Mouse (Mus musculus): Measurements from ENCODE around the gene Rai1. TPM values are rescaled to one million over a fixed set of nuclear protein-coding genes. Genes with fewer than 3 reads are reported as not detected.

Gene Rai1
- polyA plus RNA-seq, 1 experiment from 2014 or later = 3.7 TPM

DNA sequence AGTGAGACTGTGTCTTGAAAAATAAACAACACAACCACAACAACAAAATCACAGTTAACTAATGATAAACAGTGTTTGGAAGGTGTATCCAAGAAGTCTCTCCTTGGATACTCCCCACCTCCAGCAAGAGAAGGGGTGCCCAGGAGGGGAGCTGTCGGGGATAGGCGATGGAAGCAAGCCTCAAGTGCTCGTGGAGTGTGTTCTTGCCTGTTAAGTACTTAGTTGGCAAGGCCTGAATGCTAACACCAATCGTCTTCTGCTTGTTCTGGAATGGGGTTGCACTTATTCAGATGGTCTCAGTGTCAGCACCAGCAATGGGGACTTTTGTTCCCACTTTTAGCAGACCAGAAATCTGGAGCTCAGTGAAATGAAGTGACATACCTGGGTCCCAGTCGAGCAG lies 43.8 kb downstream of the Rai1 start:
- no peaks in the 10 kb centered on the region for H3K27me3 ChIP-seq (ENCODE audit: control insufficient read depth, insufficient read depth, low read depth, low read length)
- H3K27ac ChIP-seq (ENCODE audit: low read length) = no peak overlapping the region
- no peaks in the 10 kb centered on the region for H3K9me3 ChIP-seq (replicated peaks; ENCODE audit: control insufficient read depth, low read length)
- H3K4me1 ChIP-seq (ENCODE audit: control insufficient read depth, low read depth, low read length) = peaks cover 6% of the 10 kb centered on the region; the same call in 1 of the 2 replicates
- no peak overlapping the region for H3K9ac ChIP-seq (ENCODE audit: low read depth, low read length)
- H3K4me2 ChIP-seq (ENCODE audit: low read depth, low read length) = no peak overlapping the region
- no peaks in the 10 kb centered on the region for H3K36me3 ChIP-seq (ENCODE audit: control insufficient read depth, insufficient read depth)
- 67% methylated on average over 5 of the region's 5 CpGs for WGBS (ENCODE audit: insufficient replicate concordance)
- no peak for ATAC-seq (ENCODE audit: low read depth)
- H3K4me3 ChIP-seq (ENCODE audit: low read depth, low read length) = no peak overlapping the region

DNA sequence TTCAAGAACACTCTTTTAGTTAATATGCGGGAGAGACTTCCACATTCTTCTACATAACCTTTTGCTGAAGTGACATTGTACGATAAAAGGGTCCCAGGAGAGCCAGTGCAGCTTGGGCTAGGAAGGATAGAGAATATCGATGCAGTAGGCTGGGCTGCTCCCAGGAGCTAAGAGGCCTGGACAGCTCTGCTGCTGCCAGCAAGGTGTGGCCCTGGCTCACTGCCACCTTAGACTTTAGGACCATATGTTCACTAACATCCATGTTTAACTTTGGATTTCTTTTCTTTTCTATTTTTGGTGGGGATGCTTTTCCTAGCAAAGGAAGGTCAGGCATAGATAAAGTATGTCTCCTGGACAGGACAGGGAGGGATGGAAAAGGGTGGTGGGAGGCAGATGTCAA lies 44.3 kb downstream of the Rai1 start:
- no peaks in the 10 kb centered on the region for H3K9me3 ChIP-seq (replicated peaks; ENCODE audit: control insufficient read depth, low read length)
- ATAC-seq (ENCODE audit: low read depth) = no peak
- no peaks in the 10 kb centered on the region for H3K27me3 ChIP-seq (ENCODE audit: control insufficient read depth, insufficient read depth, low read depth, low read length)
- H3K36me3 ChIP-seq (ENCODE audit: control insufficient read depth, insufficient read depth) = no peaks in the 10 kb centered on the region
- no peak overlapping the region for H3K27ac ChIP-seq (ENCODE audit: low read length)
- H3K4me1 ChIP-seq (ENCODE audit: control insufficient read depth, low read depth, low read length) = peaks cover 6% of the 10 kb centered on the region; the same call in 1 of the 2 replicates
- no peak overlapping the region for H3K4me2 ChIP-seq (ENCODE audit: low read depth, low read length)
- H3K4me3 ChIP-seq (ENCODE audit: low read depth, low read length) = no peak overlapping the region
- WGBS (ENCODE audit: insufficient replicate concordance) = 75% methylated on average over 3 of the region's 3 CpGs
- H3K9ac ChIP-seq (ENCODE audit: low read depth, low read length) = no peak overlapping the region

GRCm38 (mm10) chr11:60150677-60151076 lies 45.9 kb downstream of the Rai1 start:
- Histone ChIP-seq H3K36me3 (ENCODE audit: control insufficient read depth, insufficient read depth) (no peaks in the 10 kb centered on the region), H3K9ac (ENCODE audit: low read depth, low read length) (no peak overlapping the region), H3K4me3 (ENCODE audit: low read depth, low read length) (no peak overlapping the region), H3K4me1 (ENCODE audit: control insufficient read depth, low read depth, low read length) (peaks cover 6% of the 10 kb centered on the region; the same call in 1 of the 2 replicates), H3K27me3 (ENCODE audit: control insufficient read depth, insufficient read depth, low read depth, low read length) (no peaks in the 10 kb centered on the region), H3K27ac (ENCODE audit: low read length) (no peak overlapping the region), H3K9me3 (replicated peaks; ENCODE audit: control insufficient read depth, low read length) (no peaks in the 10 kb centered on the region), H3K4me2 (ENCODE audit: low read depth, low read length) (no peak overlapping the region)
- 66% methylated on average over 3 of the region's 3 CpGs for WGBS (ENCODE audit: insufficient replicate concordance)
- ATAC-seq (ENCODE audit: low read depth) = no peak

- Histone ChIP-seq H3K4me2 (ENCODE audit: low read depth, low read length) (no peak overlapping the region), H3K9me3 (replicated peaks; ENCODE audit: control insufficient read depth, low read length) (no peaks in the 10 kb centered on the region), H3K9ac (ENCODE audit: low read depth, low read length) (no peak overlapping the region), H3K4me1 (ENCODE audit: control insufficient read depth, low read depth, low read length) (peaks cover 6% of the 10 kb centered on the region; the same call in 1 of the 2 replicates), H3K4me3 (ENCODE audit: low read depth, low read length) (no peak overlapping the region), H3K27me3 (ENCODE audit: control insufficient read depth, insufficient read depth, low read depth, low read length) (no peaks in the 10 kb centered on the region), H3K36me3 (ENCODE audit: control insufficient read depth, insufficient read depth) (no peaks in the 10 kb centered on the region), H3K27ac (ENCODE audit: low read length) (no peak overlapping the region)
- 50% methylated on average over 1 of the region's 1 CpGs for WGBS (ENCODE audit: insufficient replicate concordance)
- no peak for ATAC-seq (ENCODE audit: low read depth)
These were observed 47.5 kb downstream of the Rai1 start for GRCm38 (mm10) chr11:60152339-60152738.

GRCm38 (mm10) chr11:60153936-60154335 lies 49.1 kb downstream of the Rai1 start:
- Histone ChIP-seq H3K36me3 (ENCODE audit: control insufficient read depth, insufficient read depth) (no peaks in the 10 kb centered on the region), H3K9ac (ENCODE audit: low read depth, low read length) (no peak overlapping the region), H3K27ac (ENCODE audit: low read length) (no peak overlapping the region), H3K9me3 (replicated peaks; ENCODE audit: control insufficient read depth, low read length) (no peaks in the 10 kb centered on the region), H3K4me2 (ENCODE audit: low read depth, low read length) (no peak overlapping the region), H3K27me3 (ENCODE audit: control insufficient read depth, insufficient read depth, low read depth, low read length) (no peaks in the 10 kb centered on the region), H3K4me3 (ENCODE audit: low read depth, low read length) (no peak overlapping the region), H3K4me1 (ENCODE audit: control insufficient read depth, low read depth, low read length) (peaks cover 14% of the 10 kb centered on the region)
- no peak for ATAC-seq (ENCODE audit: low read depth)
- 83% methylated on average over 3 of the region's 3 CpGs for WGBS (ENCODE audit: insufficient replicate concordance)

DNA sequence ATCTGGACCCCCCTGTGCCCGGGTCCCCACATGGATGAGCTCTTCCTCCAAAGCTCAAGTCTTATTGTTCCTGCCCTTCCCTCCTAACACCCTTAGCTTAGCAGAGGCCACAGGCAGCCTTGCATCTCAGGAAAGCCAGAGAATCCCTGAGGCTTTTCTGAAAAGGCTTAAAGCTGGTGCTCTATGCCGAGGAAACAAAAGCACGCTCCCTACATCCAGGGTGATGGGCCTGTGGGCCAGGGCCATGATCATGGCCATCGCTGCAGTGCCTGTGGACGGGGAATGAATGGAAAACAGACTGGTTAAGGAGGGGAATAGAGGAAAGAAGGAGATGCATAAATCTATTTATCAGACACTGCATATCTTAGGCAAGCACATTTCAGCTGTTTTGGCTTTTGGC lies 50.9 kb downstream of the Rai1 start:
- Histone ChIP-seq H3K4me1 (ENCODE audit: control insufficient read depth, low read depth, low read length) (peaks cover 30% of the 10 kb centered on the region), H3K36me3 (ENCODE audit: control insufficient read depth, insufficient read depth) (no peaks in the 10 kb centered on the region), H3K27ac (ENCODE audit: low read length) (no peak overlapping the region), H3K9ac (ENCODE audit: low read depth, low read length) (no peak overlapping the region), H3K9me3 (replicated peaks; ENCODE audit: control insufficient read depth, low read length) (no peaks in the 10 kb centered on the region), H3K4me3 (ENCODE audit: low read depth, low read length) (no peak overlapping the region), H3K4me2 (ENCODE audit: low read depth, low read length) (no peak overlapping the region), H3K27me3 (ENCODE audit: control insufficient read depth, insufficient read depth, low read depth, low read length) (no peaks in the 10 kb centered on the region)
- ATAC-seq (ENCODE audit: low read depth) = no peak
- WGBS (ENCODE audit: insufficient replicate concordance) = 76% methylated on average over 5 of the region's 5 CpGs

DNA sequence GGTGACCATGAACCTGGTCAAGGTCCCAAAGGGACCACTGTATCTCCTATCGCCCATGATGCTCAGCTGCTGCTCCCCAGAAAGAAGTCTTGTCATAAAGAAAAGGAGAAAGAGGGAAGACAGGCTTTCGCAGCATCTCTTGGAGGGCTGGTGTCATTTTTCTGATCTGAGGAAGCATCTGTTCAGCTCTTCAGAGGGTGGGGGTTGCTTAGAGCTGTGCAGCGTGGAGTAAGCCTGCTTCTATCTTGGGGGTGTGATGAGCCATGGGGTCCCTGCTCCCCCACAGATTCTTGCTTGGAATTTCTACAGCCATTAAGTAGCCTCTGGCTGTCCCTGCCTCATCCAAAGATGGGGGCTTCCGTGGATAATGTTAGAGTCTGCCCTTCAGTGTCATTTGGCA lies 53.5 kb downstream of the Rai1 start:
- no peaks in the 10 kb centered on the region for H3K9me3 ChIP-seq (replicated peaks; ENCODE audit: control insufficient read depth, low read length)
- 54% methylated on average over 4 of the region's 4 CpGs for WGBS (ENCODE audit: insufficient replicate concordance)
- no peak overlapping the region for H3K9ac ChIP-seq (ENCODE audit: low read depth, low read length)

GRCm38 (mm10) chr11:60159955-60160354 lies 55.1 kb downstream of the Rai1 start:
- H3K9ac ChIP-seq (ENCODE audit: low read depth, low read length) = no peak overlapping the region
- no peaks in the 10 kb centered on the region for H3K9me3 ChIP-seq (replicated peaks; ENCODE audit: control insufficient read depth, low read length)
- peak; percentile 85 for ATAC-seq (ENCODE audit: low read depth)
- no peaks in the 10 kb centered on the region for H3K27me3 ChIP-seq (ENCODE audit: control insufficient read depth, insufficient read depth, low read depth, low read length)
- no peak overlapping the region for H3K4me2 ChIP-seq (ENCODE audit: low read depth, low read length)
- H3K4me3 ChIP-seq (ENCODE audit: low read depth, low read length) = no peak overlapping the region
- peaks cover 38% of the 10 kb centered on the region for H3K4me1 ChIP-seq (ENCODE audit: control insufficient read depth, low read depth, low read length)
- WGBS (ENCODE audit: insufficient replicate concordance) = 20% methylated on average over 5 of the region's 5 CpGs
- no peak overlapping the region for H3K27ac ChIP-seq (ENCODE audit: low read length)
- H3K36me3 ChIP-seq (ENCODE audit: control insufficient read depth, insufficient read depth) = no peaks in the 10 kb centered on the region

More for the DNA sequence above, 53.5 kb downstream of the Rai1 start:
- H3K27me3 ChIP-seq (ENCODE audit: control insufficient read depth, insufficient read depth, low read depth, low read length) = no peaks in the 10 kb centered on the region
- H3K4me2 ChIP-seq (ENCODE audit: low read depth, low read length) = no peak overlapping the region
- no peak for ATAC-seq (ENCODE audit: low read depth)
- H3K4me1 ChIP-seq (ENCODE audit: control insufficient read depth, low read depth, low read length) = peaks cover 27% of the 10 kb centered on the region
- H3K27ac ChIP-seq (ENCODE audit: low read length) = no peak overlapping the region
- no peak overlapping the region for H3K4me3 ChIP-seq (ENCODE audit: low read depth, low read length)
- H3K36me3 ChIP-seq (ENCODE audit: control insufficient read depth, insufficient read depth) = no peaks in the 10 kb centered on the region

GRCm38 (mm10) chr11:60160454-60161114 lies 55.8 kb downstream of the Rai1 start:
- H3K9me3 ChIP-seq (replicated peaks; ENCODE audit: control insufficient read depth, low read length) = no peaks in the 10 kb centered on the region
- 48% methylated on average over 3 of the region's 3 CpGs for WGBS (ENCODE audit: insufficient replicate concordance)
- no peak overlapping the region for H3K9ac ChIP-seq (ENCODE audit: low read depth, low read length)
- no peak overlapping the region for H3K4me2 ChIP-seq (ENCODE audit: low read depth, low read length)
- no peaks in the 10 kb centered on the region for H3K36me3 ChIP-seq (ENCODE audit: control insufficient read depth, insufficient read depth)
- H3K4me3 ChIP-seq (ENCODE audit: low read depth, low read length) = no peak overlapping the region
- ATAC-seq (ENCODE audit: low read depth) = 0 out of 2 replicates have a peak, but pooled peaks have one; percentile 20
- H3K27me3 ChIP-seq (ENCODE audit: control insufficient read depth, insufficient read depth, low read depth, low read length) = no peaks in the 10 kb centered on the region
- no peak overlapping the region for H3K27ac ChIP-seq (ENCODE audit: low read length)
- peaks cover 38% of the 10 kb centered on the region for H3K4me1 ChIP-seq (ENCODE audit: control insufficient read depth, low read depth, low read length)

All from liver, embryonic 16.5 days (tissue).